Mouse (Mus musculus) cortical plate, adult 2 months (tissue): ENCODE measurements at regions not wholly inside any gene's neighbourhood (a gene's known extent, or its start where the extent isn't known, plus 50 kb on each side); places are given as distances from the start of the nearest gene placed in this dataset.

Experiments used
- CTCF ChIP-seq: fragments of 200-500 bp; IDR thresholded peaks from 2 replicates; pipeline ENCODE4 v1.5.1; 2011; ENCODE audit warnings: mild to moderate bottlenecking, control low read depth, low read length; ENCODE audit not compliant: insufficient read depth; ENCODE audit errors: extremely low read depth
- POLR2A ChIP-seq: fragments of 200-500 bp; IDR thresholded peaks from 2 replicates; pipeline ENCODE4 v1.6.1; 2011; ENCODE audit warnings: mild to moderate bottlenecking, low read length, control low read depth; ENCODE audit not compliant: insufficient read depth; ENCODE audit errors: extremely low read depth

GRCm38 (mm10) chr17:85891243-85891642 is 203.2 kb upstream of the Six2 start:
- TF ChIP-seq POLR2A (no peak), CTCF (no peak)
